Mouse (Mus musculus): ENCODE measurements around the gene Mst1. TPM values are rescaled to one million over a fixed set of nuclear protein-coding genes. Genes with fewer than 3 reads are reported as not detected.

Mst1 gene
- total RNA-seq, 2 experiments from 2014 or later: not detected

DNA sequence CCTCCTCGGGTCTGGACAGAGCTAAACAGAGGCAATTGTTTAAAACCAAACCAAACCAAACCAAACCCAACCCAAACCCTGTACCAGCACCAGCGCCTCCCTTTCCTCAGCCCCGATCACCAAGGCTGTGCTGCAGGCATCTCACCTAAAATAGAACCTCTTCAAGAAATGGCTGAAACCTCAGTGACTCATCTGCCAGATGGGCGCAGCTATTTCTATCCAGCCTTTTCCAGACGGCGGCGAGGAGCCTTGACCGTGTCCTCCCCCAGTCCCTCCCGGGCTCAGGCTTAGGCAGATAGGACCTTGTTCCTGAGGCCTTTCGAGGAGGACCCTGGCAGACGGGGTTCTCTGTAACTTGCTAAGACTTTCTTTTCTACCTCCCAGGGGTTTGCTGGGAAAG is 48.0 kb downstream of the Mst1 start:
- DNase-seq (ENCODE audit: low spot score): no peak

DNA sequence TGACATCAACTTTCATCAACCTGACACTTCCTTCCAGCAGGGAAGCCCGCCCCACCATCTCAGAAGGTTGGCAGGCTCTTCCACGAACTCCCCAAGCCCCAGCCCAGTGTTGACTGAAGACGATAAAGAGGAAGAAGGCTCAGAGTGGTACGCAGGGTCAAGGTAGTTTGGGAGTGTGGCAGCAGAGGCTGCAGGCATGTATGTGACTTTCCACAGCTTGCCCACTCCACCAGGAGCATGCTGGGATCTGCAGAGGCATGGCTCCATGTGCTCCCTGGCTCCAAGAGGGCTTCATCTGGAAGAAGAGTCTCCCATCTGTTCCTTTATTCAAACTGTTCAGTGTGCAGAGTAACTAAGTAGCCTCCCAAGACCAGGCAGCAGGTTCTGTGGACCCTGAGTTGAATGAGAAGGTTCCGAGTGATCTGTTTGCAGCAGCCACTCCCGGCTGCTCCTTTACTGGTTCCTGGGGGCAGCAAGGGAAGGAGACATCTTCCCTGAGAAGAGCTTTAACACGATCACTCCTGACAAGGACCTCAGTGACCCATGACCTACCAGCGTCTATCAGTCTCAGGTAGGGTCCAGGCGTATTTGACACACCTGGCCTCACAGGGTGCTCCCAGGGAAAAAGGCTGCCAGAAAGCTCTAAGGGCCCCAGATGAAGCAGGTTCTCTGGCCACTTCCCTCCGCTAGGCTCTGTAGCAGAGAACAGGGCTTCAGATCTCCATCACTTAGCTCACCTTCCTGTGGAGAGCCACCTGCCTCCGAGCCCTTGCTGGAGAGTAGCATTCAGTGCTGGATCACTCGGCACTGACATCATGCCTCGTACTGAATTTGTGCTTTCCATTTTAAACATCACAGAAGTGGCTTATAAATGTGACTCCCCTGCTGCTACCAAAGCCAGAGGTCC is 49.1 kb downstream of the Mst1 start:
- no peak for DNase-seq (ENCODE audit: low spot score)

DNA sequence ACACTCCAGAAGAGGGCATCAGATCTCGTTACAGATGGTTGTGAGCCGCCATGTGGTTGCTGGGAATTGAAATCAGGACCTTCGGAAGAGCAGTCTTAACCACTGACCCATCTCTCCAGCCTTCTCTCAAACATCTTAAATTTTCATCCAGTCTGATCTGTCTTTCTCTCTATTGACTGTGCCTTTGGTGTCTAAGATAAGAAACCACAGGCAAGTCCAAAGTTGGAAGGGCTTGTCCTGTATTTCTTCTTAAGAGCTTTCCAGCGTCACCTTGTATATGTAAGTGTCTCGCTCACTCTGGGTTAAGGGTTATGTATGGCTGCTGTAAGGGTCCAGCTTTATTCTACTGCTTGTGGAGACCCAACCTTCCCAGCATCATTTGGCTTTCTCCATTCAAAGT is 51.3 kb downstream of the Mst1 start:
- no peak for DNase-seq (ENCODE audit: low spot score)

DNA sequence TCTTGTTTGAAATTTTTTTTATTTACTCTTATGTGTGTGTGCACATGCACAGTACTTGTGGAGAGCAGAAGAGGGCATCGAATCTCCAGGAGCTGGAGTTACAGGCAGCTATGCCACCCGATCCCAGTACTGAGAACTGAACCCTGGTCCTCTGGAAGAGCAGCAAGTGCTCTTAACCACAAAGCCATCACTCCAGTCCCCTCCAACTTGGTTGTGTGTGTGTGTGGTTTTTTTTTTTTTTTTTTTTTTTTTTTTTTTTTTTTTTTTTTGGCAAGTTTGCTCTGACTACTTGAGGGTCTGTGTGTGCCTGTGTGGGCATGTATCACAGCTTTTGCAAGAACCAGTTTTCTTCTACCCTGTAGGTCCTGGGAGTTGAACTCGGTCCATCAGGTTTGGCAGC is 52.1 kb downstream of the Mst1 start:
- DNase-seq (ENCODE audit: low spot score): no peak

DNA sequence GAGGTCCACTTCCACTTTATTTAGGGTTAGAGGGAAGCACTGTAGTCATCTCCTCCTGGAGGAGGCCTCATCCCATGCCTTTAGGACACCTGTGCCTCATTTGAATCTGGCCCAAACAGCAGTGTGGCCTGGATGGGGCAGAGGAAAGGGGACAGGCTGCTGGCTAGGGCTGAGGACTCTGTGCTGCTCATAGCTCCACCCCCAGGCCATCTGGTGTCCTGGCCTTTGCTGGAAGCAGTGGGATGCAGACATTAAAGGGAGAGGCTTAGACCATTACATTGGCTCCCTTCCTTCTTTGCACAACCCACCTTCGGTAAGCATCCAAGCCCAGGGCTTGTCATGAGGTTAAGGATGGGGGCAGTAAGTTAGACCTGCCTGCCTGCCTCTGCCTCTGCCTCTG is 53.2 kb downstream of the Mst1 start:
- no peak for DNase-seq (ENCODE audit: low spot score)

Small RNAs within 50 kb of the gene (microRNA-seq; reads per million reads assigned to microRNA genes)
- gene Gm47303: not detected
- gene Mir7088: not detected

Other genes with a start within 250 kb of the Mst1 start
- 10 to 100 TPM; 16.6 to 18.3 TPM for gene Rbm6, start 207.2 kb upstream of the Mst1 start, total RNA-seq (2021)
- 10 to 100 TPM; 10.8 to 11.1 TPM for gene Mon1a, start 192.3 kb upstream of the Mst1 start, total RNA-seq (2021)
- gene Mst1r, start 173.6 kb upstream of the Mst1 start, total RNA-seq (2021): under 1 TPM; 0.39 to 0.52 TPM
- not detected for gene Actl11, start 152.0 kb upstream of the Mst1 start, total RNA-seq (2021)
- gene Camkv, start 144.8 kb upstream of the Mst1 start, total RNA-seq (2021): under 1 TPM; 0.26 to 0.34 TPM
- gene Traip, start 130.3 kb upstream of the Mst1 start, total RNA-seq (2021): under 1 TPM; 0.27 to 0.62 TPM
- 1 to 10 TPM; 2.6 to 2.8 TPM for gene Uba7, start 104.9 kb upstream of the Mst1 start, total RNA-seq (2021)
- gene Gm20661, start 97.4 kb upstream of the Mst1 start, total RNA-seq (2021): not detected
- gene Inka1, start 94.6 kb upstream of the Mst1 start, total RNA-seq (2021): 1 to 10 TPM; 1.5 to 3.0 TPM
- not detected for gene Cdhr4, start 87.9 kb upstream of the Mst1 start, total RNA-seq (2021)
- gene Gm20662, start 84.1 kb upstream of the Mst1 start, total RNA-seq (2021): not detected
- gene Ip6k1, start 77.9 kb upstream of the Mst1 start, total RNA-seq (2021): 10 to 100 TPM; 17.6 to 22.8 TPM
- 1 to 10 TPM; 4.0 to 4.4 TPM for gene Gmppb, start 31.2 kb upstream of the Mst1 start, total RNA-seq (2021)
- 1 to 10 TPM; 1.8 to 2.0 TPM for gene Amigo3, start 27.3 kb upstream of the Mst1 start, total RNA-seq (2021)
- 100 to 1,000 TPM; 134 to 139 TPM for gene Rnf123, start 2.9 kb downstream of the Mst1 start, total RNA-seq (2021)
- 10 to 100 TPM; 25.7 to 27.8 TPM for gene Apeh, start 14.2 kb downstream of the Mst1 start, total RNA-seq (2021)
- under 1 TPM; 0.02 TPM for gene Bsn, start 109.9 kb downstream of the Mst1 start, total RNA-seq (2021)
- 100 to 1,000 TPM; 166 to 173 TPM for gene Dag1, start 183.5 kb downstream of the Mst1 start, total RNA-seq (2021)
- 10 to 100 TPM; 12.3 to 13.1 TPM for gene Nicn1, start 210.0 kb downstream of the Mst1 start, total RNA-seq (2021)
- 1 to 10 TPM in 1 of 2 experiments, under 1 TPM in 1; 0.83 to 1.0 TPM for gene Amt, start 216.4 kb downstream of the Mst1 start, total RNA-seq (2021)
- gene Rhoa, start 225.7 kb downstream of the Mst1 start, total RNA-seq (2021): 100 to 1,000 TPM in 1 of 2 experiments, 10 to 100 TPM in 1; 91.8 to 111 TPM
- 10 to 100 TPM; 28.0 to 35.6 TPM for gene Tcta, start 225.7 kb downstream of the Mst1 start, total RNA-seq (2021)

Data from gastrocnemius, adult 18-20 months (tissue).